In genomic region chr16:4912907-4913782, GRCm38 (mm10) we compare ENCODE assay signal across 7 mouse cellular contexts. TPM values are rescaled to one million over a fixed set of nuclear protein-coding genes. Genes with fewer than 3 reads are reported as not detected.
DNase-seq lines count a peak whose midpoint lies in the region; ATAC-seq and TF ChIP-seq lines count a peak whose summit lies in the region.

No protein-coding gene starts in this region.

- TF ChIP-seq POLR2A in cortical plate, adult 2 months (IDR thresholded peaks at IDR 0.05; ENCODE audit: extremely low read depth, insufficient read depth, low read length), result no peak

- H3K27ac ChIP-seq in lung, embryonic 14.5 days (ENCODE audit: low read depth), result peak overlapping the region; percentile 83
- peak overlapping the region; percentile 45 for H3K27ac ChIP-seq in cortical plate, adult 2 months (ENCODE audit: insufficient read depth, low read length)
- peak overlapping the region; percentile 19; the same call in 1 of the 2 replicates for H3K27ac ChIP-seq in hindbrain, embryonic 16.5 days (ENCODE audit: low read depth, low read length)

- no peaks in the 10 kb centered on the region for H3K27me3 ChIP-seq in lung, embryonic 14.5 days (ENCODE audit: insufficient read depth, low read length)
- no peaks in the 10 kb centered on the region for H3K27me3 ChIP-seq in hindbrain, embryonic 16.5 days (replicated peaks; ENCODE audit: control insufficient read depth, insufficient read depth, low read length)

- peak; percentile 27 for ATAC-seq in lung, embryonic 14.5 days (ENCODE audit: insufficient read depth)
- no peak; the same call in none of the 2 replicates for ATAC-seq in hindbrain, embryonic 16.5 days

- no peak overlapping the region for H3K4me3 ChIP-seq in lung, embryonic 14.5 days (ENCODE audit: low read depth, low read length)
- no peak overlapping the region for H3K4me3 ChIP-seq in cortical plate, adult 2 months (ENCODE audit: insufficient read depth, low read length)
- H3K4me3 ChIP-seq in hindbrain, embryonic 16.5 days (ENCODE audit: low read length), result no peak overlapping the region

- H3K4me1 ChIP-seq in lung, embryonic 14.5 days (ENCODE audit: insufficient read depth), result no peaks in the 10 kb centered on the region; the same call in 1 of the 2 replicates
- H3K4me1 ChIP-seq in cortical plate, adult 2 months (ENCODE audit: control insufficient read depth, insufficient read depth, low read length), result peaks cover 8% of the 10 kb centered on the region
- no peaks in the 10 kb centered on the region for H3K4me1 ChIP-seq in hindbrain, embryonic 16.5 days (ENCODE audit: control insufficient read depth, insufficient read depth, low read depth, low read length)

- peak; percentile 16 for DNase-seq in lung, embryonic 14.5 days
- DNase-seq in lung, postnatal 10 days, result no peak
- peak; percentile 39 for DNase-seq in mesoderm, embryonic 11.5 days (ENCODE audit: low read depth, low spot score)
- no peak for DNase-seq in right cerebral cortex, postnatal 14 days
- no peak for DNase-seq in cerebellum, adult 18-20 months

- H3K9me3 ChIP-seq in lung, embryonic 14.5 days (ENCODE audit: low read depth, low read length), result no peaks in the 10 kb centered on the region
- no peaks in the 10 kb centered on the region for H3K9me3 ChIP-seq in hindbrain, embryonic 16.5 days (ENCODE audit: control insufficient read depth, low read length)

- peaks cover 76% of the 10 kb centered on the region for H3K36me3 ChIP-seq in lung, embryonic 14.5 days (ENCODE audit: insufficient read depth)
- peaks cover 32% of the 10 kb centered on the region for H3K36me3 ChIP-seq in hindbrain, embryonic 16.5 days (ENCODE audit: control insufficient read depth, insufficient read depth, low read length)

- WGBS in lung, embryonic 14.5 days, result 67% methylated on average over 11 of the region's 11 CpGs
- WGBS in hindbrain, embryonic 16.5 days, result 78% methylated on average over 11 of the region's 11 CpGs

- TF ChIP-seq CTCF in lung, embryonic 14.5 days (IDR thresholded peaks at IDR 0.05; ENCODE audit: low read depth), result no peak
- TF ChIP-seq CTCF in cortical plate, adult 2 months (IDR thresholded peaks at IDR 0.05; ENCODE audit: extremely low read depth, insufficient read depth, low read length), result no peak

- H3K9ac ChIP-seq in lung, embryonic 14.5 days, result 0 out of 2 replicates have a peak overlapping the region, but pooled peaks have one; percentile 29
- no peak overlapping the region for H3K9ac ChIP-seq in hindbrain, embryonic 16.5 days (ENCODE audit: low read depth, low read length)

- peak overlapping the region; percentile 38 for H3K4me2 ChIP-seq in lung, embryonic 14.5 days
- no peak overlapping the region for H3K4me2 ChIP-seq in hindbrain, embryonic 16.5 days (ENCODE audit: low read length)

RNA-seq across cellular contexts. Expression of gene Nudt16l1, which starts 25.4 kb away (rescaled TPM):
- 145 and 154 TPM in 2 replicates for polyA plus RNA-seq in lung, embryonic 14.5 days (2014; fragmentation: Nextera tagmentation; extraction: Ambion mirVana)
- polyA plus RNA-seq in cortical plate, adult 2 months (2012; rRNA removed), result 102 and 104 TPM in 2 replicates
- 132 and 137 TPM in 2 replicates for polyA plus RNA-seq in hindbrain, embryonic 16.5 days (2015; fragmentation: Nextera tagmentation; extraction: Ambion mirVana)

RNA-seq across cellular contexts. Expression of gene Mgrn1, which starts 27.1 kb away (rescaled TPM):
- 88.0 and 88.8 TPM in 2 replicates for polyA plus RNA-seq in lung, embryonic 14.5 days (2014; fragmentation: Nextera tagmentation; extraction: Ambion mirVana)
- polyA plus RNA-seq in cortical plate, adult 2 months (2012; rRNA removed), result 229 and 239 TPM in 2 replicates
- polyA plus RNA-seq in hindbrain, embryonic 16.5 days (2015; fragmentation: Nextera tagmentation; extraction: Ambion mirVana), result 133 and 140 TPM in 2 replicates

RNA-seq across cellular contexts. Expression of gene Ubald1, which starts 33.0 kb away (rescaled TPM):
- 38.7 and 39.3 TPM in 2 replicates for polyA plus RNA-seq in lung, embryonic 14.5 days (2014; fragmentation: Nextera tagmentation; extraction: Ambion mirVana)
- polyA plus RNA-seq in cortical plate, adult 2 months (2012; rRNA removed), result 58.4 and 59.4 TPM in 2 replicates
- 55.2 and 73.2 TPM in 2 replicates for polyA plus RNA-seq in hindbrain, embryonic 16.5 days (2015; fragmentation: Nextera tagmentation; extraction: Ambion mirVana)

RNA-seq across cellular contexts. Expression of gene Anks3, which starts 50.9 kb away (rescaled TPM):
- polyA plus RNA-seq in lung, embryonic 14.5 days (2014; fragmentation: Nextera tagmentation; extraction: Ambion mirVana), result 49.3 and 53.1 TPM in 2 replicates
- polyA plus RNA-seq in cortical plate, adult 2 months (2012; rRNA removed), result 101 and 118 TPM in 2 replicates
- 68.6 and 71.5 TPM in 2 replicates for polyA plus RNA-seq in hindbrain, embryonic 16.5 days (2015; fragmentation: Nextera tagmentation; extraction: Ambion mirVana)

Comparison
In these comparisons a context has a peak if more than half of its experiments do, and no peak if none do; other contexts are left out.
1. DNase-seq: peak in lung, embryonic 14.5 days (single experiment) and mesoderm, embryonic 11.5 days (single experiment); none in lung, postnatal 10 days (single experiment), right cerebral cortex, postnatal 14 days (single experiment) and cerebellum, adult 18-20 months (0 of 2).
2. H3K27ac ChIP-seq: peak in every context shown above with its lines; median percentile 83 in lung, embryonic 14.5 days; 45 in cortical plate, adult 2 months; 19 in hindbrain, embryonic 16.5 days.